Mouse (Mus musculus): ENCODE data around the gene Ssr3. TPM values are rescaled to one million over a fixed set of nuclear protein-coding genes. Genes with fewer than 3 reads are reported as not detected.

The Ssr3 gene
- polyA plus RNA-seq, 1 experiment from 2014 or later: 278 TPM

DNA sequence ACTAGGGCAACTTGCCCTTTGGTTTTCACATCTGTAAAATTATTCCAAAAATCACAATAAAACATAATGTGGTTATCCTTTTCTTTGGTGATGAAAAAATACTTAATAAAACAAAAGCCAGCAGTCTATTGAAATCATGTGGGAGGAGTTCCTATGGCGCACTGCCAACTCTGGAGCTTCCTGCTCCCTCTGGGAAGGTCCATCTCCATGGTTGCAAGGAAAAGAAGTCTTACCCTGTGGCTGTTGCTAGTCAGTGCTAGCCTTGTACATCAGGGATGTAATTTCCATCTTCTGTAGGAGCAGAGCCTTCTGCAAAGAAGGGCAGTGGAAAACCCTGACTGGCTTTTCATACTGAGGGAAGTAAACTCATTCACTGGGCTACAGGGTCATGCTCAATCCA lies 29.0 kb downstream of the Ssr3 start:
- H3K4me1 ChIP-seq (ENCODE audit: control insufficient read depth, insufficient read depth, low read length): peaks cover 8% of the 10 kb centered on the region
- WGBS: 81% methylated on average over 1 of the region's 1 CpGs
- H3K27ac ChIP-seq (ENCODE audit: low read length): no peak overlapping the region
- no peak overlapping the region for H3K9ac ChIP-seq (ENCODE audit: low read depth, low read length)
- no peaks in the 10 kb centered on the region for H3K36me3 ChIP-seq (ENCODE audit: control insufficient read depth, insufficient read depth, low read length)
- H3K27me3 ChIP-seq (replicated peaks; ENCODE audit: control insufficient read depth, insufficient read depth, low read length): no peaks in the 10 kb centered on the region
- no peaks in the 10 kb centered on the region for H3K9me3 ChIP-seq (ENCODE audit: control insufficient read depth, low read length)
- H3K4me3 ChIP-seq (ENCODE audit: low read length): no peak overlapping the region
- ATAC-seq: no peak
- H3K4me2 ChIP-seq (ENCODE audit: low read depth, low read length): no peak overlapping the region

DNA sequence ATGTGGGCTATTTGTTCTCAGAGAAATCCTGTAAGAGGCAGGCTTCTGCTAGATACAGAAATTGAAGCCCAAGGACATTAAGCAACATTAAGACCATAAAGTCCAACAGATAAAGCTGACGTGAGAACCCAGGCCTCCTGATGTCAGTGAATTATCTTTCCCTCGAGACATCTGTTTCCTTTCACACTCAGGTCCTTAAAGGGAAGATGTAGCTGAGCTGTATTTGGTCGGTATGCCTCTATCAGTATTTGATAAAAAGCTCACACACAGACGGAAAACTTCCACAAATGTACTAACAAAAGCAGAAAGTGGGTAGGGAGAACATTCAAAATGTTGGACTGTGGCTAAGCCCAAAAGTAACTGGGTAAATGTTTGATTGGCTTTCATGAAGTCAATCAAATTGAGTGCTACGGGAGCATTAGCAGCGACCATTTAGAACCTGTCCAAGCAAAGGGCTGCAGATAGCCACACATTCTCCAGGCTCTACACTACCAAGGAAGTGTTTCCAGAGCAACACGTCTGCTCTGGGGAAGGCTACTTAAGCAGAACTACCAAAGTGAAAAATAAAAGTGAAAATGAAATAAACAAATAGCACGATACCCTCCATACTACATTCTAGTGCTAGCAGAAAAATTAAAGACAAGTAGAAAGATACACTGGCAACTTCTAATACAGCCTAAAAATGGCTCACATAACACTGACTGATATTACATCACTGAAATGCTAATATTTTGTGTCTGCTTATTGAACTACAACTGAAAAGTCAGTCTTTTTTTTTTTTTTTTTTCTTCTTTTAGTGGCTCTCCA lies 32.1 kb downstream of the Ssr3 start:
- H3K36me3 ChIP-seq (ENCODE audit: control insufficient read depth, insufficient read depth, low read length): no peaks in the 10 kb centered on the region
- no peak for ATAC-seq
- no peaks in the 10 kb centered on the region for H3K9me3 ChIP-seq (ENCODE audit: control insufficient read depth, low read length)
- no peak overlapping the region for H3K9ac ChIP-seq (ENCODE audit: low read depth, low read length)
- H3K4me3 ChIP-seq (ENCODE audit: low read length): no peak overlapping the region
- peak overlapping the region; percentile 37; the same call in 1 of the 2 replicates for H3K27ac ChIP-seq (ENCODE audit: low read length)
- 37% methylated on average over 8 of the region's 8 CpGs for WGBS
- no peaks in the 10 kb centered on the region for H3K27me3 ChIP-seq (replicated peaks; ENCODE audit: control insufficient read depth, insufficient read depth, low read length)
- H3K4me2 ChIP-seq (ENCODE audit: low read depth, low read length): no peak overlapping the region
- H3K4me1 ChIP-seq (ENCODE audit: control insufficient read depth, insufficient read depth, low read length): peaks cover 8% of the 10 kb centered on the region

DNA sequence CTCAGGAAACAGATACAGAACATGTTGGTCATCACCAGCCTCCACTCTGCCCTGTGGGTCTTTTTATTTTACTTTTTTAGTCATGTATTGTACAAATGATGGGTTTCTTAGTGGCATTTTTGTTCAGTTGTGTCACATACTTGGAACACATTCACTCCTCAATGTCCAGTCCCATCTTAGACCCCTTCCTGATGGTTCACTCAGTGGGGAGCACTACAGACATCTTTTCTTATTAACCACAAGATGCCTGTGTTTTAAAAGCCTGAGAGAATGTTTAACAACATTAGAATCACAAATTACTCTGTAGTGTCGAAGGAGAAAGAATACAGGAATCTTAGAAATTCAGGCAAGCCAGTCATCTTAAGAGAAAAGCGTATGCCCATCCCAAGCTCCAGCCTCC lies 33.6 kb downstream of the Ssr3 start:
- Histone ChIP-seq H3K4me3 (ENCODE audit: low read length) (no peak overlapping the region), H3K27me3 (replicated peaks; ENCODE audit: control insufficient read depth, insufficient read depth, low read length) (no peaks in the 10 kb centered on the region), H3K9me3 (ENCODE audit: control insufficient read depth, low read length) (no peaks in the 10 kb centered on the region), H3K9ac (ENCODE audit: low read depth, low read length) (no peak overlapping the region), H3K4me2 (ENCODE audit: low read depth, low read length) (no peak overlapping the region), H3K27ac (ENCODE audit: low read length) (no peak overlapping the region), H3K36me3 (ENCODE audit: control insufficient read depth, insufficient read depth, low read length) (no peaks in the 10 kb centered on the region), H3K4me1 (ENCODE audit: control insufficient read depth, insufficient read depth, low read length) (peaks cover 8% of the 10 kb centered on the region)
- ATAC-seq: no peak
- 79% methylated on average over 2 of the region's 2 CpGs for WGBS

DNA sequence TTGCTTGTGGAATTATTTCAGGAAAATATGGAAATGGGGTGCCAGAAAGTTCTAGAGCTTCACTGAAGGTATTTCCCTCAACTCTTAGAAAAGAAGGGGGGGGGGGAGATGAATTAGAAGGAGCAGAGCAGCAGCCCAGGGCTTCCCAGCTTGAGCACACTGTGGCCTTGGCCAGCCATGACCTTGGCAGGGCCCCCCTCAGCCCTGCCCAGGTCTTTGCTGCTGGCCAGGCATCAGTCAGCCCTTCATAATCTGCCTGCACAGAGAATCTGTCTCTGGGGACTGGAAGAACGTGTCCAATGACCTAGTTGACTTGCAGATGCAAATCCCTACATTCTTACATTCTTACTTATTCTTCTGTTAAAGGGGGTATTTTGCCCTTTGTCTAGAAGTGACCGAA lies 34.1 kb downstream of the Ssr3 start:
- Histone ChIP-seq H3K9ac (ENCODE audit: low read depth, low read length) (no peak overlapping the region), H3K4me3 (ENCODE audit: low read length) (no peak overlapping the region), H3K9me3 (ENCODE audit: control insufficient read depth, low read length) (no peaks in the 10 kb centered on the region), H3K36me3 (ENCODE audit: control insufficient read depth, insufficient read depth, low read length) (no peaks in the 10 kb centered on the region), H3K27ac (ENCODE audit: low read length) (no peak overlapping the region), H3K4me2 (ENCODE audit: low read depth, low read length) (no peak overlapping the region), H3K4me1 (ENCODE audit: control insufficient read depth, insufficient read depth, low read length) (peaks cover 8% of the 10 kb centered on the region), H3K27me3 (replicated peaks; ENCODE audit: control insufficient read depth, insufficient read depth, low read length) (no peaks in the 10 kb centered on the region)
- 67% methylated on average over 2 of the region's 2 CpGs for WGBS
- ATAC-seq: no peak

DNA sequence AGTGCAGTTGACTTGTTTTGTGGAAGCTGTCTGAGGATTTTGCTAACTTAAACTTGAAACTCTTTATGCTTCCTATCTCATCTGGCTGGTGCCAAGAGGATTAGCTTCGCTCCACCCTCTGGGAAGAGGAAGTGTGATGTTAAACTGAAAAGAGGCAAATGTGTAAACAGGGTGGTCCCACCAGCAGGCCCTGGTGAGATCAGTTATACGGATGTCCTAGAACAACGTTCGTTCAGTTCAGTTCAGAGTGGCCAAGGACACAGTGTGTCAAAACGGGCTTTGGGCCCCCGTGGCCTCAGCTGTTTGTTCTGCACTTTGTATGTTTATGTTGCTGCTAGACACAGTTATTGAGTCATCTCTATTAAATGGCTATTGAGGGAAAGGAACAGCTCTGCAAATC lies 36.9 kb downstream of the Ssr3 start:
- Histone ChIP-seq H3K27me3 (replicated peaks; ENCODE audit: control insufficient read depth, insufficient read depth, low read length) (no peaks in the 10 kb centered on the region), H3K4me1 (ENCODE audit: control insufficient read depth, insufficient read depth, low read length) (peaks cover 3% of the 10 kb centered on the region; the same call in 1 of the 2 replicates), H3K9ac (ENCODE audit: low read depth, low read length) (no peak overlapping the region), H3K27ac (ENCODE audit: low read length) (no peak overlapping the region), H3K4me3 (ENCODE audit: low read length) (no peak overlapping the region), H3K36me3 (ENCODE audit: control insufficient read depth, insufficient read depth, low read length) (no peaks in the 10 kb centered on the region), H3K4me2 (ENCODE audit: low read depth, low read length) (no peak overlapping the region), H3K9me3 (ENCODE audit: control insufficient read depth, low read length) (no peaks in the 10 kb centered on the region)
- 41% methylated on average over 6 of the region's 6 CpGs for WGBS
- peak; percentile 17; the same call in 1 of the 2 replicates for ATAC-seq

DNA sequence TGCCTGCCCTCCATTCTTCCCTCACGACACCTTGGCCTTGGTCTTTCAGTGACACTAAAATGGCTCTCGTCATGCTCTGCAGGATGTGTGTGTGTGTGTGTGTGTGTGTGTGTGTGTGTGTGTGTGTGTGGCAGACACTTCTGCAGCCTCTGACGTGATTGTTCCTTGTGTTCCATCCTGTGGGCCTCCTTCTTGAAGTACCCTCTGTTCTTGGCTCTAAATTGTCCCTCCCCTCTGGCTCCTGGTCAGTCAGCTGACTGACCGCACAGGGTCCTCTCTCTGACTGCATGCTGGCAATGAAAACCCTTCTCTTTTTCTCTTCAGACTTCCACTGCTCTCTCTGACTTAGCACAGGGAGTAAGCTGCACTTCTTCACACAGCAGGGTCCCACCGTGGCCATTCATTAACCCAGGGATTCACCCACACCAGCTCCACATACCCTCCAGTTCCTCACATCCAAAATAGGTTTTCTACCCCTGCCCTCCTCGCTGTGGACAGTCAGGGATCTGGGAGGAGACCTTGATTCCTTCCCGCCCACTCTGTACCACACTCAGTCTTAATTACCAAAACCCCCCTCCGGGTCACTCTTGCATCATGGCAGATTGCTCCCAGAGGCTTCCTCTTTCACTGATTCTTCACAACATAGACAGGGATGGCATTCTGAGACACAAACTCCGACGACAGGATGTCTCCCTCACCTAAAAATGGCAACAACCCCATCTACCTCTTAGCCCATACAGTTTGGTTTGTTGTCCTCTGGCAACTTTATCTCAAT lies 39.0 kb downstream of the Ssr3 start:
- no peaks in the 10 kb centered on the region for H3K36me3 ChIP-seq (ENCODE audit: control insufficient read depth, insufficient read depth, low read length)
- H3K9ac ChIP-seq (ENCODE audit: low read depth, low read length): no peak overlapping the region
- no peak overlapping the region for H3K27ac ChIP-seq (ENCODE audit: low read length)
- H3K4me2 ChIP-seq (ENCODE audit: low read depth, low read length): no peak overlapping the region
- H3K4me1 ChIP-seq (ENCODE audit: control insufficient read depth, insufficient read depth, low read length): no peaks in the 10 kb centered on the region
- no peak for ATAC-seq
- H3K4me3 ChIP-seq (ENCODE audit: low read length): no peak overlapping the region
- H3K9me3 ChIP-seq (ENCODE audit: control insufficient read depth, low read length): no peaks in the 10 kb centered on the region
- WGBS: 74% methylated on average over 10 of the region's 10 CpGs
- no peaks in the 10 kb centered on the region for H3K27me3 ChIP-seq (replicated peaks; ENCODE audit: control insufficient read depth, insufficient read depth, low read length)

DNA sequence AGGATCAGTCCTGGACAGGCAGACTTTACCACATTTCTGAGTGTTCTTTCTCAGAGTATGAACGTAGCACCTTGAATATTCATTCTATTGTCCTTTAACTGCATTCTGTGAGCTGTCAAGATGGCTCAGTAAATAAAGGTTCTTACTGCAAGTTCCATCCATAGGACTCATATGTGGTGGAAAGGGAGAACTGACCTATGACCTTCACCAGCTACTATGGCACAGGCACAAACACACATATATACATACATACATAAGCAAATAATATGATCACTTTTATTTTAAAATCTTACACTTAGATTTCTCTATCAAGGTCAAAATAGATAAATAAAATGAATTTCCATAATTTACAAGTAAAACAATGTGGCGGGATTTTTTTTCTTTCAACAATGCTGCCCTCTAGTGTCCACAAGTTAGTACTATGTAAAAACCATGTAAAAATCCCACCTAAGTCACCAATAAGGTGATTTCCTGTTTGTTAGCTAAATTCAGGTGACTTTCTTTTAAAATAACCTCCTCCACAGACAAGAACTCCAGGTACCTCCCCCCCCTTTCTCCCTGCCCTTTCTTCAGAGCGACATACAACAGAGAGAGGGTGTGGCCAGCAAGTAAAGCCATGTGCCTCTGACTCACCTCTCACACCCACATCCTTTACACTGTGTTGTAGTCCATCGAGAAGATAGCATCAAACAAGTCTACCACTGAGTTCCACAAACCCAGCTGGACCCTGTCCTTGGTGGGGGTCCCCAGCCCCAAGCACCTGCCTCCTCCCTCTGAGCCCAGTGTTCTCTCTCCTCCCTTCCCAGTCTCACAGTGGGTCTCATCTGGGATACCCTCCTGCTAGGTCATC lies 39.9 kb downstream of the Ssr3 start:
- no peak overlapping the region for H3K27ac ChIP-seq (ENCODE audit: low read length)
- WGBS: 43% methylated on average over 4 of the region's 4 CpGs
- H3K36me3 ChIP-seq (ENCODE audit: control insufficient read depth, insufficient read depth, low read length): no peaks in the 10 kb centered on the region
- peak; percentile 69 for ATAC-seq
- no peak overlapping the region for H3K4me3 ChIP-seq (ENCODE audit: low read length)
- H3K4me2 ChIP-seq (ENCODE audit: low read depth, low read length): no peak overlapping the region
- H3K9ac ChIP-seq (ENCODE audit: low read depth, low read length): no peak overlapping the region
- H3K27me3 ChIP-seq (replicated peaks; ENCODE audit: control insufficient read depth, insufficient read depth, low read length): no peaks in the 10 kb centered on the region
- no peaks in the 10 kb centered on the region for H3K9me3 ChIP-seq (ENCODE audit: control insufficient read depth, low read length)
- H3K4me1 ChIP-seq (ENCODE audit: control insufficient read depth, insufficient read depth, low read length): no peaks in the 10 kb centered on the region

DNA sequence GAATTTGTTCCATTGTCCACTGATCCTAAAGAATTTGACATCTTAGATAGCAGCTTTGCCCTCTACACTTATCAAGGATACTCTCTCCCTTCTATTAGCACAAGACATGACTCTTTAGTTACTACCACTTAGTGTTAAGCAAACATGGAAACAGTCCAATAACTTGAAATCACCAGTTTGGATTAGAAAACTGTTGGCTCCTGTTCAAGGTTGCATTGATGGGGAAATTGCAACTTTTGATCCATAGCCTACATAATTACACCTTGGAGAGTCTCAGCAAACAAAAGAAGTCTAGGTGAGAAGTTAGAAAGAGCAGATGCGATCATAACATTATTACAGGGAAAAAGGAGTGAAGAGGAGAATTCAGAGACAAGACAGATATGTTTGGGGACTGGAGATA lies 46.2 kb downstream of the Ssr3 start:
- Histone ChIP-seq H3K9ac (ENCODE audit: low read depth, low read length) (no peak overlapping the region), H3K4me1 (ENCODE audit: control insufficient read depth, insufficient read depth, low read length) (no peaks in the 10 kb centered on the region), H3K9me3 (ENCODE audit: control insufficient read depth, low read length) (no peaks in the 10 kb centered on the region), H3K36me3 (ENCODE audit: control insufficient read depth, insufficient read depth, low read length) (no peaks in the 10 kb centered on the region), H3K4me2 (ENCODE audit: low read depth, low read length) (no peak overlapping the region), H3K27me3 (replicated peaks; ENCODE audit: control insufficient read depth, insufficient read depth, low read length) (no peaks in the 10 kb centered on the region), H3K27ac (ENCODE audit: low read length) (no peak overlapping the region), H3K4me3 (ENCODE audit: low read length) (no peak overlapping the region)
- WGBS: 79% methylated on average over 1 of the region's 1 CpGs
- ATAC-seq: no peak

Data from intestine, embryonic 16.5 days (tissue).